Mouse (Mus musculus) CH12F3 (cell line): ENCODE measurements around the gene Fgfr1op2.

ENCODE experiments used
- in situ Hi-C: fragments of 300-500 bp; cut with MboI; formaldehyde crosslinking; loops from 2 replicates; pipeline ENCODE4 v1.14.3; 2020; ENCODE audit warnings: low sequenced_read_pairs

The Fgfr1op2 gene

GRCm38 (mm10) chr6:146602601-146603000 lies 25.6 kb downstream of the Fgfr1op2 start:
- in situ Hi-C loops, result no loop called here

- in situ Hi-C loops, result no loop called here
Observed at GRCm38 (mm10) chr6:146603651-146604050, 26.6 kb downstream of the Fgfr1op2 start.

GRCm38 (mm10) chr6:146611385-146611784 lies 34.4 kb downstream of the Fgfr1op2 start:
- in situ Hi-C loops, result no loop called here

GRCm38 (mm10) chr6:146611897-146612296 lies 34.9 kb downstream of the Fgfr1op2 start:
- in situ Hi-C loops, result no loop called here

GRCm38 (mm10) chr6:146612736-146613135 lies 35.7 kb downstream of the Fgfr1op2 start:
- in situ Hi-C loops, result no loop called here

- in situ Hi-C loops, result no loop called here
Observed at GRCm38 (mm10) chr6:146613907-146614306, 36.9 kb downstream of the Fgfr1op2 start.

- in situ Hi-C loops, result no loop called here
Observed at GRCm38 (mm10) chr6:146614541-146614940, 37.5 kb downstream of the Fgfr1op2 start.

- in situ Hi-C loops, result no loop called here
Observed at GRCm38 (mm10) chr6:146615891-146616290, 38.9 kb downstream of the Fgfr1op2 start.

- in situ Hi-C loops, result no loop called here
Observed at GRCm38 (mm10) chr6:146616670-146617069, 39.7 kb downstream of the Fgfr1op2 start.

GRCm38 (mm10) chr6:146628123-146628522 lies 51.1 kb downstream of the Fgfr1op2 start:
- in situ Hi-C loops, result no loop called here

GRCm38 (mm10) chr6:146629781-146630756 lies 53.1 kb downstream of the Fgfr1op2 start:
- in situ Hi-C loops, result no loop called here

GRCm38 (mm10) chr6:146630961-146631360 lies 54.0 kb downstream of the Fgfr1op2 start:
- in situ Hi-C loops, result no loop called here

- in situ Hi-C loops, result no loop called here
Observed at GRCm38 (mm10) chr6:146631847-146632246, 54.8 kb downstream of the Fgfr1op2 start.

- in situ Hi-C loops, result no loop called here
Observed at GRCm38 (mm10) chr6:146632403-146632802, 55.4 kb downstream of the Fgfr1op2 start.

- in situ Hi-C loops, result no loop called here
Observed at GRCm38 (mm10) chr6:146633097-146633496, 56.1 kb downstream of the Fgfr1op2 start.

GRCm38 (mm10) chr6:146633629-146634014 lies 56.6 kb downstream of the Fgfr1op2 start:
- in situ Hi-C loops, result no loop called here

GRCm38 (mm10) chr6:146634015-146634722 lies 57.2 kb downstream of the Fgfr1op2 start:
- in situ Hi-C loops, result no loop called here

GRCm38 (mm10) chr6:146634759-146635606 lies 58.0 kb downstream of the Fgfr1op2 start:
- in situ Hi-C loops, result no loop called here

GRCm38 (mm10) chr6:146636482-146636881 lies 59.5 kb downstream of the Fgfr1op2 start:
- in situ Hi-C loops, result no loop called here

- in situ Hi-C loops, result no loop called here
Observed at GRCm38 (mm10) chr6:146640068-146640965, 63.3 kb downstream of the Fgfr1op2 start.
